Mouse (Mus musculus): Measurements from ENCODE around the gene Lekr1.

The Lekr1 gene

GRCm38 (mm10) chr3:65832398-65832797 is 166.4 kb downstream of the Lekr1 start:
- DNase-seq (ENCODE audit: low spot score) = no peak

- no peak for DNase-seq (ENCODE audit: low spot score)
Measured at GRCm38 (mm10) chr3:65836435-65836834, 170.4 kb downstream of the Lekr1 start.

- DNase-seq (ENCODE audit: low spot score) = no peak
Measured at GRCm38 (mm10) chr3:65839664-65840063, 173.6 kb downstream of the Lekr1 start.

- DNase-seq (ENCODE audit: low spot score) = peak; percentile 51
Measured at GRCm38 (mm10) chr3:65841175-65841574, 175.1 kb downstream of the Lekr1 start.

GRCm38 (mm10) chr3:65842515-65843184 is 176.6 kb downstream of the Lekr1 start:
- no peak for DNase-seq (ENCODE audit: low spot score)

- no peak for DNase-seq (ENCODE audit: low spot score)
Measured at GRCm38 (mm10) chr3:65843185-65843552, 177.1 kb downstream of the Lekr1 start.

- DNase-seq (ENCODE audit: low spot score) = no peak
Measured at GRCm38 (mm10) chr3:65844302-65844701, 178.3 kb downstream of the Lekr1 start.

GRCm38 (mm10) chr3:65844851-65845552 is 179.0 kb downstream of the Lekr1 start:
- DNase-seq (ENCODE audit: low spot score) = no peak

- no peak for DNase-seq (ENCODE audit: low spot score)
Measured at GRCm38 (mm10) chr3:65847158-65847787, 181.2 kb downstream of the Lekr1 start.

- DNase-seq (ENCODE audit: low spot score) = no peak
Measured at GRCm38 (mm10) chr3:65853746-65854145, 187.7 kb downstream of the Lekr1 start.

- DNase-seq (ENCODE audit: low spot score) = no peak
Measured at GRCm38 (mm10) chr3:65855521-65855920, 189.5 kb downstream of the Lekr1 start.

GRCm38 (mm10) chr3:65858118-65858517 is 192.1 kb downstream of the Lekr1 start:
- DNase-seq (ENCODE audit: low spot score) = peak; percentile 57

- DNase-seq (ENCODE audit: low spot score) = peak; percentile 80
Measured at GRCm38 (mm10) chr3:65858741-65859348, 192.8 kb downstream of the Lekr1 start.

- no peak for DNase-seq (ENCODE audit: low spot score)
Measured at GRCm38 (mm10) chr3:65859750-65860149, 193.7 kb downstream of the Lekr1 start.

- no peak for DNase-seq (ENCODE audit: low spot score)
Measured at GRCm38 (mm10) chr3:65860903-65861302, 194.9 kb downstream of the Lekr1 start.

GRCm38 (mm10) chr3:65861471-65861881 is 195.4 kb downstream of the Lekr1 start:
- DNase-seq (ENCODE audit: low spot score) = peak; percentile 72

- peak; percentile 92 for DNase-seq (ENCODE audit: low spot score)
Measured at GRCm38 (mm10) chr3:65863297-65863696, 197.3 kb downstream of the Lekr1 start.

GRCm38 (mm10) chr3:65863762-65864377 is 197.8 kb downstream of the Lekr1 start:
- no peak for DNase-seq (ENCODE audit: low spot score)

- peak; percentile 39 for DNase-seq (ENCODE audit: low spot score)
Measured at GRCm38 (mm10) chr3:65868931-65869330, 202.9 kb downstream of the Lekr1 start.

GRCm38 (mm10) chr3:65869724-65870123 is 203.7 kb downstream of the Lekr1 start:
- DNase-seq (ENCODE audit: low spot score) = no peak

- DNase-seq (ENCODE audit: low spot score) = peak; percentile 96
Measured at GRCm38 (mm10) chr3:65871188-65871603, 205.2 kb downstream of the Lekr1 start.

GRCm38 (mm10) chr3:65871609-65872272 is 205.7 kb downstream of the Lekr1 start:
- DNase-seq (ENCODE audit: low spot score) = no peak

Data from adipocyte (in vitro differentiated cells).